Mouse (Mus musculus): ENCODE data around the gene Fanca. TPM values are rescaled to one million over a fixed set of nuclear protein-coding genes. Genes with fewer than 3 reads are reported as not detected.

The Fanca gene
- polyA plus RNA-seq, 1 experiment from 2014 or later = 14.4 TPM

DNA sequence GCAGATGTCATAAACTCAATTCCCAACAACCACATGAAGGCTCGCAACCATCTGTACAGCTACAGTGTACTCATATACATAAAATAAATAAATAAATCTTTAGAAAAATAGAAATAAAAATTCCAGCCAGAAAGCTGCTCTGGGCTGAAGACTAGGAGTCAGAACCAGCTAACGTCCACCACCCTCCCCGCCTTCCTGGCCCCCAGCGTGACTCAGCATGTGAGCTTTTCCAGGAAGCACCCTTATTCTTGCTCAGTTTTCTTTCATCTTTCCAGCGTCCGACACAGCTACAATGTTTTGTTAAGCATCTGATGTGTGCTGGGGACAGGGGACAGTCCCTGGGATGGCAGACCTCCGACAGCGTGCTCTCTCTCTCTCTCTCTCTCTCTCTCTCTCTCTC, 26.8 kb upstream of the Fanca start:
- no peak for ATAC-seq (ENCODE audit: low read depth)
- Histone ChIP-seq H3K9me3 (replicated peaks; ENCODE audit: control insufficient read depth, low read length) (no peaks in the 10 kb centered on the region), H3K4me1 (ENCODE audit: control insufficient read depth, low read depth, low read length) (peaks cover 13% of the 10 kb centered on the region), H3K9ac (ENCODE audit: low read depth, low read length) (no peak overlapping the region), H3K36me3 (ENCODE audit: control insufficient read depth, insufficient read depth) (no peaks in the 10 kb centered on the region), H3K4me3 (ENCODE audit: low read depth, low read length) (no peak overlapping the region), H3K27me3 (ENCODE audit: control insufficient read depth, insufficient read depth, low read depth, low read length) (no peaks in the 10 kb centered on the region), H3K27ac (ENCODE audit: low read length) (no peak overlapping the region), H3K4me2 (ENCODE audit: low read depth, low read length) (no peak overlapping the region)
- WGBS (ENCODE audit: insufficient replicate concordance) = 64% methylated on average over 8 of the region's 8 CpGs

DNA sequence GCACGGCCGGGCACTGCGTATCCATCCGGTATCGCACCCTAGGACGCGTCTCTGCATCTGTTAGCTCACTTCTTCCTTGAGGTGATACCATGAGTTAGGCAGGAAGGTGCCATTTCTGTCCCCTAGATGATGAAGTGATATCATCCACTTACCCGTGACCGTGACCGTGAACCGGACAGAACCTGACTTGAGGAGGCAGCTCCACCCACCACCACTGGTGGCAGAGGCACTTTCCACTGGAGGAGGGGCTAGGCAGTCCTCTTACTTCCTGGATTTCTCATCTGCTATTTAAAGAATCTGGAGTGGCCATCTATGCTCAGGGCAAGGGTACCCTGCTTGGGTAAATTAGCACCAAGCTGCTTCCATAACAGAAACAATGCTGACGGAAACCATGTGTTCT, 25.0 kb upstream of the Fanca start:
- 71% methylated on average over 12 of the region's 12 CpGs for WGBS (ENCODE audit: insufficient replicate concordance)
- no peak overlapping the region for H3K4me2 ChIP-seq (ENCODE audit: low read depth, low read length)
- no peak overlapping the region for H3K27ac ChIP-seq (ENCODE audit: low read length)
- ATAC-seq (ENCODE audit: low read depth) = no peak
- no peak overlapping the region for H3K9ac ChIP-seq (ENCODE audit: low read depth, low read length)
- H3K4me1 ChIP-seq (ENCODE audit: control insufficient read depth, low read depth, low read length) = peaks cover 13% of the 10 kb centered on the region
- H3K36me3 ChIP-seq (ENCODE audit: control insufficient read depth, insufficient read depth) = no peaks in the 10 kb centered on the region
- no peaks in the 10 kb centered on the region for H3K9me3 ChIP-seq (replicated peaks; ENCODE audit: control insufficient read depth, low read length)
- H3K27me3 ChIP-seq (ENCODE audit: control insufficient read depth, insufficient read depth, low read depth, low read length) = no peaks in the 10 kb centered on the region
- H3K4me3 ChIP-seq (ENCODE audit: low read depth, low read length) = no peak overlapping the region

DNA sequence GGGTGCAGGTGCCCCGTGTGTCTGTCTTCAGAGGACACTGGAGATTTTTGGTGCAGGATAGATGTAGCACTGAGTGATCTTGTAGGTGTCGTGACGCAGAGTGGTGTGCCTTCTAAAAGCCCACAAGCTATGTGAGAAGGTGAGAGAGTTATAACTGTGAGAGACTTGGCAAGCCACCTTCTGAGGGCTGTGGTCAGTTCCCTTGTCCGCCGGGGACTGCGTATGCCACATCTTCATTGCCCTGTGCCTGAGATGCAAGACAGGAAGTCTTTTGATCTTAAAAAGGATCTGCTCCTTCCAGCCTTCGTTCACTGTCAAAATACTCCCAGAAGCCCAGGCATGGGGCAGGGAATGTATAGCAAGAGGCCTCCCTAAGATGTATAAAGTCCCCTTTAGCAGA, 24.5 kb upstream of the Fanca start:
- no peaks in the 10 kb centered on the region for H3K9me3 ChIP-seq (replicated peaks; ENCODE audit: control insufficient read depth, low read length)
- H3K4me2 ChIP-seq (ENCODE audit: low read depth, low read length) = no peak overlapping the region
- H3K27me3 ChIP-seq (ENCODE audit: control insufficient read depth, insufficient read depth, low read depth, low read length) = no peaks in the 10 kb centered on the region
- H3K36me3 ChIP-seq (ENCODE audit: control insufficient read depth, insufficient read depth) = no peaks in the 10 kb centered on the region
- H3K4me1 ChIP-seq (ENCODE audit: control insufficient read depth, low read depth, low read length) = peaks cover 10% of the 10 kb centered on the region
- no peak overlapping the region for H3K27ac ChIP-seq (ENCODE audit: low read length)
- WGBS (ENCODE audit: insufficient replicate concordance) = 51% methylated on average over 7 of the region's 7 CpGs
- no peak for ATAC-seq (ENCODE audit: low read depth)
- no peak overlapping the region for H3K9ac ChIP-seq (ENCODE audit: low read depth, low read length)
- H3K4me3 ChIP-seq (ENCODE audit: low read depth, low read length) = no peak overlapping the region

DNA sequence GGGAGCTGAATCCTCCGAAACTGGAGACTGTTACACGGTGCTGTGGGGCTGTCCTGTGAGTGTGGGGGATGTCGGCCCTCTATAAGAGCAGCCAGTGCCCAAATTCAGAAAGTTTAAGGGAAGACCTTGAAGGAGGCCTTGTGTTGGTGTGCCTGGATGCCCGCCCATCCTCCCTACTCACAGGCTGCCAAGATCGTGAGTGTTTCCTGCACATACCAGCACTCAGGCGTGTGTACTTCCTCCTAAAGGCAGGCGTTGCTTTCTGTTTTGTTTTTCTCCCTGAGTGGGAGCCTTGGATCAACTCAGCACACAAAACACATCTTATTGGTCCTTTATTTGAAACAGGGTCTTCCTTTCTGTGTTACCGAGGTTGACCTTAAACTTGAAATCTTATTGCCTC, 23.9 kb upstream of the Fanca start:
- no peak overlapping the region for H3K4me3 ChIP-seq (ENCODE audit: low read depth, low read length)
- H3K36me3 ChIP-seq (ENCODE audit: control insufficient read depth, insufficient read depth) = no peaks in the 10 kb centered on the region
- no peak for ATAC-seq (ENCODE audit: low read depth)
- H3K4me2 ChIP-seq (ENCODE audit: low read depth, low read length) = no peak overlapping the region
- H3K27ac ChIP-seq (ENCODE audit: low read length) = no peak overlapping the region
- H3K9ac ChIP-seq (ENCODE audit: low read depth, low read length) = no peak overlapping the region
- H3K27me3 ChIP-seq (ENCODE audit: control insufficient read depth, insufficient read depth, low read depth, low read length) = no peaks in the 10 kb centered on the region
- H3K9me3 ChIP-seq (replicated peaks; ENCODE audit: control insufficient read depth, low read length) = no peaks in the 10 kb centered on the region
- H3K4me1 ChIP-seq (ENCODE audit: control insufficient read depth, low read depth, low read length) = peaks cover 6% of the 10 kb centered on the region
- 53% methylated on average over 8 of the region's 8 CpGs for WGBS (ENCODE audit: insufficient replicate concordance)

DNA sequence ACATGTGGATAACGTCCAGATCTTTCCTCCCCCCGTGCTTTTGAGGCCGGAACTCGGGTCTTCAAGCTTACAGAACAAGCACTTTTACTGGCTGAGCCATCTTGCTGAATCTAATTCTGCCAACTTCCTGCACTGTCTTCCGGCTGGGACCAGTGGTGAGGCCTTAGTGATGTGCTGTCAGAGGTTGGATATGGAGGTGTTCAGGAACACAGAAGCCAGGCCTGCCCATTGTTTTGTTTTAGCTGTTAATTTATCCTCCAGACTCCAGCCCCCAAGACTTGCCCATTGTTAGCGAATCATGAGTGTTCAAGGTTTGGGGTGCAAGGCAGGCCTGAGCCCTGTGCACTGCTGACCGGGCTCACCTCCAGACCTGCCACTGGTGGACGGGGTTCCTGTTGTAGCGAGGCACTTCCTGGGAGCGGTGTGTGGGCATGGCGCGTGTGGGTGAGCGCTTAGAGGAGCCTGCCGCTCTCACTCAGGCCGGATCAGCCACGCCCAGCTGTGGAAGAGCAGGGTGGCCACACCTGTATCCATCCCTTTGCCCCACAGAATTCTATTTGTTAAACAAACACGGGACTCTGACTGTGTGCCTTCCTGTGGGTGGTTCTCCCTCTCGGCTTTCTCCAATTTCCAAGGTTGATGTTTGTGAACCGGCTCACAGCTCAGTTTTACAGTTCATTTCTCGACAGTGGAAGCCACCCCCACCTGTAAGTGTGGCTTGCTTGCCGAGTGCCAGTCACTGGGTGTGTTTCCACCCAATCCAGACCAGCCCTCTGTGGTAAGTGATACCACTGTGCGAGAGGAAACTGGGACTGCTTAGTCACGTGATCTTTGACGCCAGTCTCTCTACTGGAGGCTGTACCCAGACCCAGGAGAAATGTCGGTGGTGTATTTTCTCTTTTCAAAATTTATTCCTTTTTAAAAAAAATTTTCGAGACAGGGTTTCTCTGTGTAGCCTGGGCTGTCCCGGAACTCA, 23.0 kb upstream of the Fanca start:
- H3K9ac ChIP-seq (ENCODE audit: low read depth, low read length) = no peak overlapping the region
- no peak overlapping the region for H3K27ac ChIP-seq (ENCODE audit: low read length)
- no peak overlapping the region for H3K4me2 ChIP-seq (ENCODE audit: low read depth, low read length)
- H3K4me1 ChIP-seq (ENCODE audit: control insufficient read depth, low read depth, low read length) = peaks cover 6% of the 10 kb centered on the region
- peak; percentile 73 for ATAC-seq (ENCODE audit: low read depth)
- no peaks in the 10 kb centered on the region for H3K36me3 ChIP-seq (ENCODE audit: control insufficient read depth, insufficient read depth)
- 53% methylated on average over 27 of the region's 27 CpGs for WGBS (ENCODE audit: insufficient replicate concordance)
- no peak overlapping the region for H3K4me3 ChIP-seq (ENCODE audit: low read depth, low read length)
- no peaks in the 10 kb centered on the region for H3K9me3 ChIP-seq (replicated peaks; ENCODE audit: control insufficient read depth, low read length)
- H3K27me3 ChIP-seq (ENCODE audit: control insufficient read depth, insufficient read depth, low read depth, low read length) = no peaks in the 10 kb centered on the region

DNA sequence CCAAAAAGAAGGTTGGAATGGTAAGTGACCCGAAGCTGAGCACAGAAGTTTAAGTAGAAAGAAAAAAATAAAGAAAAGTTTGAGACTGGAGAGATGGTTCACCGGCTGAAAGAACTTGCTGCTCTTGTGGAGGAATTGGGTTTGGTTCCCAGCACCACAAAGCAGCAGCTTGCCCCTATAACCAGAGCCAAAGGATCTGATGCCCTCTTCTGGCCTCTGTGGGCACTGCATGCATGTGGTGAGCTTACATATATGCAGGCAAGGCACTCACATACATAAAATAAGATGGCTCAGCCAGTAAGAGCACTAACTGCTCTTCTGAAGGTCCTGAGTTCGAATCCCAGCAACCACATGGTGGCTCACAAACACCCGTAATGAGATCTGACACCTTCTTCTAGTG, 21.7 kb upstream of the Fanca start:
- WGBS (ENCODE audit: insufficient replicate concordance) = 78% methylated on average over 4 of the region's 4 CpGs
- Histone ChIP-seq H3K9ac (ENCODE audit: low read depth, low read length) (no peak overlapping the region), H3K27me3 (ENCODE audit: control insufficient read depth, insufficient read depth, low read depth, low read length) (no peaks in the 10 kb centered on the region), H3K9me3 (replicated peaks; ENCODE audit: control insufficient read depth, low read length) (no peaks in the 10 kb centered on the region), H3K27ac (ENCODE audit: low read length) (no peak overlapping the region), H3K4me2 (ENCODE audit: low read depth, low read length) (no peak overlapping the region), H3K4me1 (ENCODE audit: control insufficient read depth, low read depth, low read length) (peaks cover 6% of the 10 kb centered on the region), H3K4me3 (ENCODE audit: low read depth, low read length) (no peak overlapping the region), H3K36me3 (ENCODE audit: control insufficient read depth, insufficient read depth) (no peaks in the 10 kb centered on the region)
- no peak for ATAC-seq (ENCODE audit: low read depth)

DNA sequence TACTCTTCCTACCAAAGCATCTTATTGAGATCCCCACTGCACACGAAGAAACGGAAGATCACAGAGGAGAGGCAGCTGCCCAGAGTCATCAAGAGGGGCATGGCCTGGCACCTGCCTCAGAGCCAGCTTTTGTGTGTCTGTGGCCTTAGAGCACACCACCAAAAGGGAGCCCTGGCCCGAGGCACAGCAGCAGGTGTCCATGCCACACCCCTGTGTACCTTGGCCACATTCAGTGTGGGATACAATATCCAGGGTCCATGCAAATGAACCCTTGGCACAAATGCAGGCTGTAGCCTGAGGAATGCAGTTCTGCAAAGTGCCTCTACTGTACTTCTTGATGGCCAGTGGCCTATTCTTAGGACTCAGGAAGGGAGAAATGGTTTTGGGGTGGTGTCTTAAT, 19.1 kb upstream of the Fanca start:
- WGBS (ENCODE audit: insufficient replicate concordance) = 56% methylated on average over 3 of the region's 3 CpGs
- H3K4me2 ChIP-seq (ENCODE audit: low read depth, low read length) = no peak overlapping the region
- no peak overlapping the region for H3K27ac ChIP-seq (ENCODE audit: low read length)
- no peaks in the 10 kb centered on the region for H3K36me3 ChIP-seq (ENCODE audit: control insufficient read depth, insufficient read depth)
- peaks cover 22% of the 10 kb centered on the region for H3K4me1 ChIP-seq (ENCODE audit: control insufficient read depth, low read depth, low read length)
- H3K9ac ChIP-seq (ENCODE audit: low read depth, low read length) = no peak overlapping the region
- no peak overlapping the region for H3K4me3 ChIP-seq (ENCODE audit: low read depth, low read length)
- ATAC-seq (ENCODE audit: low read depth) = no peak
- peaks cover 6% of the 10 kb centered on the region for H3K27me3 ChIP-seq (ENCODE audit: control insufficient read depth, insufficient read depth, low read depth, low read length)
- no peaks in the 10 kb centered on the region for H3K9me3 ChIP-seq (replicated peaks; ENCODE audit: control insufficient read depth, low read length)

DNA sequence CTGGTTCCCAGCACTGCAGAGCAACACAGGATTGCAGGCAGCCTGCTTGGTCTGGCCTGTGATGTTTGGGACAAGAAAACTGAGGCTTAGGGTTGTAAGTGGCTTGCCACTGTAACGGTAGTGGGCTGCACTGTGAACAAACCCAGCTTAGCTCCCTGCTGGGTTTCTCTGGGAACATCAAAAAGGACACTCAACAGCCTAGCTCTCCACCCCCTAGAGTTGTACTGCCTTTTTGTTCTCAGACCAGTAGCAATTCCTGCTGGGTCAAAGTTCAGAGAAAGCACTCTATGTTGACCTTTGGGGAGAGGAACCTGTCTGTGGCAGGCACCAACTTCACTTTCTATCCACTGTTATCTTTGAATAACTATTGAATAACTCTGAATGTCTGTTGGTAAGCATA, 16.1 kb upstream of the Fanca start:
- Histone ChIP-seq H3K4me2 (ENCODE audit: low read depth, low read length) (peak overlapping the region; percentile 97), H3K27ac (ENCODE audit: low read length) (peak overlapping the region; percentile 73), H3K4me1 (ENCODE audit: control insufficient read depth, low read depth, low read length) (peaks cover 27% of the 10 kb centered on the region), H3K4me3 (ENCODE audit: low read depth, low read length) (no peak overlapping the region), H3K9me3 (replicated peaks; ENCODE audit: control insufficient read depth, low read length) (no peaks in the 10 kb centered on the region), H3K9ac (ENCODE audit: low read depth, low read length) (no peak overlapping the region), H3K36me3 (ENCODE audit: control insufficient read depth, insufficient read depth) (no peaks in the 10 kb centered on the region), H3K27me3 (ENCODE audit: control insufficient read depth, insufficient read depth, low read depth, low read length) (peaks cover 6% of the 10 kb centered on the region)
- ATAC-seq (ENCODE audit: low read depth) = no peak
- 28% methylated on average over 1 of the region's 1 CpGs for WGBS (ENCODE audit: insufficient replicate concordance)

DNA sequence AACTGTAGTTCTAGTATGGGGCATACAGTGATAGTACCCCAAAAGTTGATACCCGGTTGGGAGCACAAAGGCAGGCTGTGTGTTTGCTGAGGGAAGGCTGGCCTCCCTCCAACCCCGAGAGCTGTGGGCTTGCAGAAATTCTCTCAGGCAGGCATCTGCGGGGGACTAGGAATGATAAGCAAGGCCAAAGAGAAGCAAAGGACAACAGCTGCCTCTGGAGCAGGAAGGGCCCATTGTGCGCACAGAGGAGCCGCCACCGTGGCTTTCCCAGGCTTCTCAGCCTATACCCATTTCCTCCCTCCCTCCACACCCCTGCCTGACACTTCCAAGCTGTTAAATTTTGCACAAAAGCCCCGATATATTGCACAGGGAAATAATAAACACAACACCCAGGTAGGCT, 15.5 kb upstream of the Fanca start:
- H3K36me3 ChIP-seq (ENCODE audit: control insufficient read depth, insufficient read depth) = no peaks in the 10 kb centered on the region
- H3K4me2 ChIP-seq (ENCODE audit: low read depth, low read length) = peak overlapping the region; percentile 97
- no peak for ATAC-seq (ENCODE audit: low read depth)
- H3K9ac ChIP-seq (ENCODE audit: low read depth, low read length) = no peak overlapping the region
- H3K9me3 ChIP-seq (replicated peaks; ENCODE audit: control insufficient read depth, low read length) = no peaks in the 10 kb centered on the region
- WGBS (ENCODE audit: insufficient replicate concordance) = 3% methylated on average over 7 of the region's 7 CpGs
- peak overlapping the region; percentile 73 for H3K27ac ChIP-seq (ENCODE audit: low read length)
- H3K4me3 ChIP-seq (ENCODE audit: low read depth, low read length) = no peak overlapping the region; the same call in 1 of the 2 replicates
- H3K27me3 ChIP-seq (ENCODE audit: control insufficient read depth, insufficient read depth, low read depth, low read length) = peaks cover 6% of the 10 kb centered on the region
- H3K4me1 ChIP-seq (ENCODE audit: control insufficient read depth, low read depth, low read length) = peaks cover 29% of the 10 kb centered on the region

Measured in liver, embryonic 16.5 days (tissue).